Mouse (Mus musculus) midbrain, embryonic 11.5 days (tissue): ENCODE results near the gene Npm3. TPM values are rescaled to one million over a fixed set of nuclear protein-coding genes. Genes with fewer than 3 reads are reported as not detected.

ENCODE experiments used
- ATAC-seq: fragments of 200-750 bp; cut with Nextera tagmentation; 2 replicates; pipeline ENCODE4 v1.8.0; 2017; ENCODE audit warnings: moderate TSS enrichment, moderate library complexity; ENCODE audit not compliant: low FRiP score
- DNase-seq: peaks from one replicate; pipeline ENCODE4 v3.0.0; 2015; ENCODE audit warnings: low spot score; ENCODE audit errors: missing footprints
- H3K27ac ChIP-seq: fragments of 300-500 bp; sonication (generic); 2 replicates; pipeline ENCODE4 v1.5.1; 2014; ENCODE audit warnings: low read depth, low read length
- H3K27me3 ChIP-seq: fragments of 300-500 bp; sonication (generic); 2 replicates; pipeline ENCODE4 v1.6.1; 2014; ENCODE audit warnings: mild to moderate bottlenecking, low read length, moderate library complexity, mixed read lengths; ENCODE audit not compliant: control insufficient read depth, insufficient read depth
- H3K36me3 ChIP-seq: fragments of 300-500 bp; sonication (generic); 2 replicates; pipeline ENCODE4 v1.6.1; 2014; ENCODE audit warnings: mild to moderate bottlenecking, low read length, moderate library complexity, mixed read lengths; ENCODE audit not compliant: control insufficient read depth, insufficient read depth
- H3K4me1 ChIP-seq: fragments of 300-500 bp; sonication (generic); 2 replicates; pipeline ENCODE4 v1.6.1; 2014; ENCODE audit warnings: low read length; ENCODE audit not compliant: control insufficient read depth, insufficient read depth
- H3K4me2 ChIP-seq: fragments of 300-500 bp; sonication (generic); 2 replicates; pipeline ENCODE4 v1.6.1; 2014; ENCODE audit warnings: mild to moderate bottlenecking, moderate library complexity
- H3K4me3 ChIP-seq: fragments of 300-500 bp; sonication (generic); 2 replicates; pipeline ENCODE4 v1.5.1; 2014; ENCODE audit warnings: low read depth, low read length
- H3K9ac ChIP-seq: fragments of 300-500 bp; sonication (generic); 2 replicates; pipeline ENCODE4 v1.6.1; 2014; ENCODE audit warnings: low read length
- H3K9me3 ChIP-seq: fragments of 300-500 bp; sonication (generic); 2 replicates; pipeline ENCODE4 v1.6.1; 2016; ENCODE audit warnings: low read length; ENCODE audit not compliant: control insufficient read depth
- WGBS: fragments of 180-500 bp; shearing (Covaris S2); extraction: QIAGEN DNeasy Blood & Tissue Kit; methylation state at CpG from one replicate; pipeline ENCODE4 v1.1.7; 2014; 5-methylcytosine and 5-hydroxymethylcytosine counted together
- polyA plus RNA-seq: library from polyadenylated mRNA; unstranded; fragments of >200 nt; fragmentation: Nextera tagmentation; extraction: Ambion mirVana; gene quantifications from 2 replicates; pipeline ENCODE4 v1.2.1, GENCODE M21; 2014

Npm3 gene
- polyA plus RNA-seq, 1 experiment from 2014 or later = 10.4 TPM

DNA sequence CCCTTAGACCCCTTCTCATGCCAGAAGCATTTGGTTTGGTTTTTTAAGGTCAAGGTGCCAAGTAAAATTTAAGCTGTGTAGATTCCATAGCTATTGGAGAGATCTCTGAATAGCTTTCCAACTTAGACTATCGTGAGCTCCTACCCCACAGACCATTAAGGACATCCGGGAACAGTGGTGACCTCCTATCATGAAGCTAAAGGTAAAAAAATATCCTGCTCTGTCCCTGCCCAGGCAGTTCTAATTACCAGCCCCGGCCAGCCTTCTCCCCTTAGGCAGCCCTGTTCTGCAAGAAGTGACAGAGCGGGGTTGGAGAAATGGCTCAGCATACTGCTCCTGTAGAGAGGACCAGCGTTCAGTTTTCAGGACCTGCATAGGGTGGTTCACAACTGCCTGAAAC, 10.9 kb downstream of the Npm3 start:
- H3K9me3 ChIP-seq = no peaks in the 10 kb centered on the region
- ATAC-seq (no peak), DNase-seq (peak; percentile 92)
- WGBS = 50% methylated on average over 5 of the region's 5 CpGs
- no peak overlapping the region for H3K9ac ChIP-seq
- H3K4me2 ChIP-seq = no peak overlapping the region
- H3K4me3 ChIP-seq = no peak overlapping the region
- H3K27me3 ChIP-seq = peaks cover 97% of the 10 kb centered on the region
- H3K36me3 ChIP-seq = no peaks in the 10 kb centered on the region
- H3K27ac ChIP-seq = no peak overlapping the region
- peaks cover 27% of the 10 kb centered on the region for H3K4me1 ChIP-seq

- WGBS = 53% methylated on average over 10 of the region's 10 CpGs
- Histone ChIP-seq H3K4me3 (no peak overlapping the region), H3K9ac (no peak overlapping the region), H3K27ac (no peak overlapping the region), H3K27me3 (peaks cover 97% of the 10 kb centered on the region), H3K36me3 (no peaks in the 10 kb centered on the region), H3K4me2 (peak overlapping the region; percentile 2; the same call in 1 of the 2 replicates), H3K4me1 (peaks cover 25% of the 10 kb centered on the region), H3K9me3 (no peaks in the 10 kb centered on the region)
- ATAC-seq (no peak), DNase-seq (peak; percentile 92)
These were observed 11.4 kb downstream of the Npm3 start for GRCm38 (mm10) chr19:45737846-45738484.

- Histone ChIP-seq H3K4me3 (peak overlapping the region; percentile 17; the same call in 1 of the 2 replicates), H3K9ac (peak overlapping the region; percentile 36; the same call in 1 of the 2 replicates), H3K27ac (no peak overlapping the region), H3K27me3 (peaks cover 97% of the 10 kb centered on the region), H3K9me3 (no peaks in the 10 kb centered on the region), H3K4me2 (peak overlapping the region; percentile 43), H3K36me3 (no peaks in the 10 kb centered on the region), H3K4me1 (peaks cover 18% of the 10 kb centered on the region)
- ATAC-seq (peak; percentile 67), DNase-seq (peak; percentile 95)
- WGBS = 8% methylated on average over 19 of the region's 23 CpGs
These were observed 12.1 kb downstream of the Npm3 start for GRCm38 (mm10) chr19:45737208-45737845.

DNA sequence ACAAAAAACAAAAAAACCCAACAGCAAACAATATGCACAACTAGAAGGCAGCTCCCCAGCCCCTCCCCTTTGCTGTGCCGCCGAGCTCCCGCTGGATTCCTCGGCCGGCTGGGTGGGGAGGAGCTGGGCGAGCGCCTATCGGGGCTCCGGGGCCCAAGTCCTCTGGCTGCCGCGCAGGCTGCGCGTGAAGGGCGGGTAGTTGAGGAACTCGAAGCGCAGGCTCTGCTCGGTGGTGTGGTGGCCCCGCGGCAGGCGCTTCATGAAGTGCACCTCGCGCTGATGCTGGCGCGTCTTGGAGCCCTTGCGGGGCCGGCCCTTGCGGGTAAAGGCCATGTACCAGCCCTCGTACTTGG, 12.6 kb downstream of the Npm3 start:
- under 1% methylated on average over 28 of the region's 28 CpGs for WGBS
- Histone ChIP-seq H3K9me3 (no peaks in the 10 kb centered on the region), H3K27ac (no peak overlapping the region), H3K4me3 (peak overlapping the region; percentile 17; the same call in 1 of the 2 replicates), H3K4me1 (peaks cover 16% of the 10 kb centered on the region), H3K4me2 (peak overlapping the region; percentile 43), H3K9ac (peak overlapping the region; percentile 36; the same call in 1 of the 2 replicates), H3K27me3 (peaks cover 97% of the 10 kb centered on the region), H3K36me3 (no peaks in the 10 kb centered on the region)
- no peak for DNase-seq
- peak; percentile 26; the same call in 1 of the 2 replicates for ATAC-seq

DNA sequence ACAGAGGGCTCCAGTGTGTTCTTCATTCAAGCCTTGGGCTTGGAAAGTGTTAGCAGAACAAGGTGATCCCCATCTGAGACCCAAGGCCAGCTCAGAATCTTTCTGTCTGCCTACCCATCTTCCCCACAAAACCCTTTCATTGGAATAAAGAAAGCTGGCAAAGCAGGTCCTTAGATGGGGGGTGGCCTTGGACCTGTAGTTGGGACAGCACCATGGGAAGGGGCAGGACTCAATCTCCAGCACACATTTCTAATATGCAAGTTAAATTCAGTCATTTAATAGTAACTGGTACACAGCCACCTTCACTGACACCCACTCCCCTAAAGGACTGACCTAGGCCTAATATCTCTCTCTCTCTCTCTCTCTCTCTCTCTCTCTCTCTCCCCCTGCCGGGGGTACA, 13.2 kb downstream of the Npm3 start:
- no peaks in the 10 kb centered on the region for H3K36me3 ChIP-seq
- H3K4me1 ChIP-seq = peaks cover 14% of the 10 kb centered on the region
- DNase-seq (peak; percentile 87), ATAC-seq (no peak)
- H3K4me3 ChIP-seq = no peak overlapping the region
- WGBS = 43% methylated on average over 1 of the region's 1 CpGs
- peaks cover 97% of the 10 kb centered on the region for H3K27me3 ChIP-seq
- H3K27ac ChIP-seq = no peak overlapping the region
- H3K4me2 ChIP-seq = no peak overlapping the region
- no peak overlapping the region for H3K9ac ChIP-seq
- no peaks in the 10 kb centered on the region for H3K9me3 ChIP-seq

- peak; percentile 77 for DNase-seq
- 41% methylated on average over 7 of the region's 7 CpGs for WGBS
- peaks cover 14% of the 10 kb centered on the region for H3K4me1 ChIP-seq
These were observed 14.6 kb downstream of the Npm3 start for GRCm38 (mm10) chr19:45734762-45735161.

DNA sequence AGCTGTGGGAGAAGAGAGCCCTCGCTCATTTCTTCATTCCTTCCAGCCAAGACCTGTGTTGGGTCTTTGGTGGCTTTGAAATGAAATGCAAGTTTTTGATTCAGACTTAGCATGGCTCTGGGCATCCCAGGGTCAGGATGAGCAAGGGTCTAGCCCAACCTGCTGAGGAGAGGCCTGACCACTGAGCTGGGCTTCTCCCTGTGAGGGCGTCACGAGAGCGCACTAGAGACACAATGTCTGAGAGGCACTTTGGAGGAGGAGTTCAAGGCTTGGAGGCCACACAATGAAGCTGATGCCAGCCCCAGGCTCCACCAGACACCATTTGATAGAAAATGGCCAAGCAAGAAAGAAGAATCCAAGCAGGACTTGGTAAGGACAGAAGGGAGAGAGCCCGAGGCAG, 15.2 kb downstream of the Npm3 start:
- Histone ChIP-seq H3K27me3 (peaks cover 94% of the 10 kb centered on the region), H3K36me3 (no peaks in the 10 kb centered on the region), H3K4me1 (peaks cover 14% of the 10 kb centered on the region), H3K4me3 (no peak overlapping the region), H3K9me3 (no peaks in the 10 kb centered on the region), H3K4me2 (no peak overlapping the region), H3K27ac (no peak overlapping the region), H3K9ac (no peak overlapping the region)
- ATAC-seq (no peak), DNase-seq (peak; percentile 84)
- 76% methylated on average over 5 of the region's 5 CpGs for WGBS

More at GRCm38 (mm10) chr19:45734762-45735161, 14.6 kb downstream of the Npm3 start:
- H3K9me3 ChIP-seq = no peaks in the 10 kb centered on the region
- peaks cover 98% of the 10 kb centered on the region for H3K27me3 ChIP-seq
- no peak overlapping the region for H3K4me3 ChIP-seq
- no peak for ATAC-seq
- H3K36me3 ChIP-seq = no peaks in the 10 kb centered on the region
- H3K9ac ChIP-seq = no peak overlapping the region
- H3K4me2 ChIP-seq = no peak overlapping the region
- H3K27ac ChIP-seq = no peak overlapping the region

GRCm38 (mm10) chr19:45733564-45733963, 15.8 kb downstream of the Npm3 start:
- Histone ChIP-seq H3K4me2 (no peak overlapping the region), H3K4me3 (no peak overlapping the region), H3K9ac (no peak overlapping the region), H3K9me3 (no peaks in the 10 kb centered on the region), H3K36me3 (no peaks in the 10 kb centered on the region), H3K27ac (no peak overlapping the region), H3K4me1 (peaks cover 14% of the 10 kb centered on the region), H3K27me3 (peaks cover 93% of the 10 kb centered on the region)
- no peak for ATAC-seq
- peak; percentile 85 for DNase-seq
- 14% methylated on average over 10 of the region's 10 CpGs for WGBS

DNA sequence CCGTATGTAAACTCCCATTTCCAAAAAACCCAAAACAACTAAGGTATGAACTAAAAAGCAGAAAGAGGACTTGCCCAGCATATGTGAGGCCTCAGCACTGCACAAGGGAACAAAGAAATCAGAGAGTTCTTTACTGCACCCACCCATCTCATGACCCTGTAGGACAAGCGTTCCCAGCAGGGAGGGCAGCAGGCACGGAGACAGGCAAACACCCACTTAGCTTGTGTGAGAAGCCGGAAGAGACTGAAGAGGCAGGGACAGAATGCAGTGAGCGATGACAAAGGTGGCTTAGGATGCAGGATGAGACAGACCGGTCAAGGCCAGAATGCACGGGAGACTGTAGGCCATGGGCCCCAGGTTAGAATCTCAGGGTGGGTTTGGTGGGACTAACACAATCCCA, 17.7 kb downstream of the Npm3 start:
- no peaks in the 10 kb centered on the region for H3K9me3 ChIP-seq
- no peak overlapping the region for H3K4me3 ChIP-seq
- H3K36me3 ChIP-seq = no peaks in the 10 kb centered on the region
- no peak overlapping the region for H3K27ac ChIP-seq
- peaks cover 2% of the 10 kb centered on the region for H3K4me1 ChIP-seq
- no peak overlapping the region for H3K9ac ChIP-seq
- ATAC-seq (no peak), DNase-seq (peak; percentile 56)
- no peak overlapping the region for H3K4me2 ChIP-seq
- WGBS = 87% methylated on average over 7 of the region's 7 CpGs
- peaks cover 89% of the 10 kb centered on the region for H3K27me3 ChIP-seq
